ENCODE assay signal across 8 mouse cellular contexts in genomic region chr8:70042583-70043455, GRCm38 (mm10). TPM values are rescaled to one million over a fixed set of nuclear protein-coding genes. Genes with fewer than 3 reads are reported as not detected.
DNase-seq lines count a peak whose midpoint lies in the region; ATAC-seq and TF ChIP-seq lines count a peak whose summit lies in the region.

TSS of gene Mau2 (minus strand) at chr8:70042734.
TSS of gene Sugp1 (plus strand) at chr8:70042813.

- peak within 1 kb of the TSS; percentile 86 for H3K4me2 ChIP-seq in forebrain, embryonic 13.5 days
- peak within 1 kb of the TSS; percentile 96 for H3K4me2 ChIP-seq in liver, postnatal 0 days (ENCODE audit: low read depth, low read length)
- peak within 1 kb of the TSS; percentile 96 for H3K4me2 ChIP-seq in neural tube, embryonic 14.5 days (ENCODE audit: low read depth, low read length)

- no peak for TF ChIP-seq CTCF in ES-Bruce4 (IDR thresholded peaks at IDR 0.05; ENCODE audit: low read depth, low read length)
- no peak for TF ChIP-seq CTCF in liver, postnatal 0 days (IDR thresholded peaks at IDR 0.05; ENCODE audit: low read depth)

- no peaks in the 10 kb centered on the region for H3K4me1 ChIP-seq in ES-Bruce4 (ENCODE audit: control insufficient read depth, insufficient read depth, low read length)
- H3K4me1 ChIP-seq in forebrain, embryonic 13.5 days, result peaks cover 39% of the 10 kb centered on the region
- H3K4me1 ChIP-seq in liver, postnatal 0 days (ENCODE audit: insufficient read depth), result peaks cover 42% of the 10 kb centered on the region
- H3K4me1 ChIP-seq in neural tube, embryonic 14.5 days (ENCODE audit: control insufficient read depth, insufficient read depth, low read length), result peaks cover 20% of the 10 kb centered on the region

- 0 out of 2 replicates have a peak, but pooled peaks cover 4% of the 10 kb centered on the region for H3K36me3 ChIP-seq in ES-Bruce4 (ENCODE audit: control insufficient read depth, insufficient read depth, low read length, poor library complexity, severe bottlenecking)
- 0 out of 2 replicates have a peak, but pooled peaks cover 6% of the 10 kb centered on the region for H3K36me3 ChIP-seq in forebrain, embryonic 13.5 days (ENCODE audit: poor library complexity, severe bottlenecking)
- H3K36me3 ChIP-seq in liver, postnatal 0 days (replicated peaks; ENCODE audit: insufficient read depth, low read length), result peaks cover 3% of the 10 kb centered on the region; the same call in 1 of the 2 replicates
- H3K36me3 ChIP-seq in neural tube, embryonic 14.5 days (ENCODE audit: control insufficient read depth, insufficient read depth, low read length), result no peaks in the 10 kb centered on the region

- intact Hi-C loops in heart, postnatal 10 days (cut with DNase I), result loop anchor here (2.0 kb wide), 1 partner anchor 46 kb away; the partner anchor contains the start of gene Gatad2a

- peak; percentile 84 for TF ChIP-seq POLR2A in ES-Bruce4 (IDR thresholded peaks at IDR 0.05; ENCODE audit: insufficient read depth, low read length)

- peak; percentile 96 for ATAC-seq in cerebellum, adult (ENCODE audit: insufficient number of reproducible peaks, low FRiP score, low TSS enrichment)
- ATAC-seq in forebrain, embryonic 13.5 days, result peak; percentile 98
- peak; percentile 97 for ATAC-seq in liver, postnatal 0 days
- peak; percentile 98 for ATAC-seq in neural tube, embryonic 14.5 days (ENCODE audit: low read depth)

- no peaks in the 10 kb centered on the region for H3K27me3 ChIP-seq in ES-Bruce4 (ENCODE audit: control insufficient read depth, insufficient read depth, low read length, poor library complexity, severe bottlenecking)
- H3K27me3 ChIP-seq in forebrain, embryonic 13.5 days, result no peaks in the 10 kb centered on the region
- H3K27me3 ChIP-seq in liver, postnatal 0 days (ENCODE audit: insufficient read depth, low read length), result no peaks in the 10 kb centered on the region
- H3K27me3 ChIP-seq in neural tube, embryonic 14.5 days (ENCODE audit: control insufficient read depth, insufficient read depth, low read length), result no peaks in the 10 kb centered on the region; the same call in 1 of the 2 replicates

- H3K4me3 ChIP-seq in ES-Bruce4 (ENCODE audit: low read depth, low read length), result peak within 1 kb of the TSS; percentile 98
- H3K4me3 ChIP-seq in forebrain, embryonic 13.5 days, result peak within 1 kb of the TSS; percentile 90
- peak within 1 kb of the TSS; percentile 98 for H3K4me3 ChIP-seq in liver, postnatal 0 days (ENCODE audit: low read depth, low read length)
- peak within 1 kb of the TSS; percentile 99 for H3K4me3 ChIP-seq in neural tube, embryonic 14.5 days (ENCODE audit: low read depth, low read length)

- no peaks in the 10 kb centered on the region for H3K9me3 ChIP-seq in ES-Bruce4 (replicated peaks; ENCODE audit: control insufficient read depth, insufficient read depth, low read length, poor library complexity, severe bottlenecking)
- no peaks in the 10 kb centered on the region for H3K9me3 ChIP-seq in forebrain, embryonic 13.5 days (replicated peaks)
- no peaks in the 10 kb centered on the region for H3K9me3 ChIP-seq in liver, postnatal 0 days (ENCODE audit: low read length)
- H3K9me3 ChIP-seq in neural tube, embryonic 14.5 days (ENCODE audit: control insufficient read depth, low read length), result no peaks in the 10 kb centered on the region

- H3K9ac ChIP-seq in ES-Bruce4 (ENCODE audit: low read depth, poor library complexity, severe bottlenecking), result peak within 1 kb of the TSS; percentile 92
- peak within 1 kb of the TSS; percentile 94 for H3K9ac ChIP-seq in forebrain, embryonic 13.5 days
- H3K9ac ChIP-seq in liver, postnatal 0 days (replicated peaks), result peak within 1 kb of the TSS; percentile 99
- H3K9ac ChIP-seq in neural tube, embryonic 14.5 days (replicated peaks; ENCODE audit: low read depth, low read length), result peak within 1 kb of the TSS; percentile 93

- DNase-seq in heart, postnatal 10 days, result peak; percentile 98
- DNase-seq in large intestine, adult 2 months (ENCODE audit: low read depth, low spot score), result peak; percentile 79
- DNase-seq in liver, postnatal 0 days, result peak; percentile 97
- peak; percentile 98 for DNase-seq in testis, postnatal 10 days (ENCODE audit: low spot score)

- no peak for TF ChIP-seq EP300 in ES-Bruce4 (IDR thresholded peaks at IDR 0.05; ENCODE audit: insufficient read depth, low read depth, low read length)
- TF ChIP-seq EP300 in liver, postnatal 0 days (IDR thresholded peaks at IDR 0.05; ENCODE audit: low read depth), result peak; percentile 74

- H3K27ac ChIP-seq in ES-Bruce4 (ENCODE audit: insufficient read depth, low read length), result peak within 1 kb of the TSS; percentile 81
- peak within 1 kb of the TSS; percentile 80 for H3K27ac ChIP-seq in forebrain, embryonic 13.5 days
- peak within 1 kb of the TSS; percentile 77 for H3K27ac ChIP-seq in liver, postnatal 0 days (ENCODE audit: low read depth)
- peak within 1 kb of the TSS; percentile 87 for H3K27ac ChIP-seq in neural tube, embryonic 14.5 days (ENCODE audit: low read depth, low read length)

- under 1% methylated on average over 65 of the region's 65 CpGs for WGBS in forebrain, embryonic 13.5 days
- WGBS in large intestine, adult 2 months, result under 1% methylated on average over 65 of the region's 65 CpGs
- under 1% methylated on average over 59 of the region's 65 CpGs for WGBS in liver, postnatal 0 days (ENCODE audit: insufficient replicate concordance)
- under 1% methylated on average over 64 of the region's 65 CpGs for WGBS in neural tube, embryonic 14.5 days

RNA-seq across cellular contexts. Expression of gene Mau2, which starts in this region (rescaled TPM):
- polyA plus RNA-seq in ES-Bruce4 (2011; ENCODE audit: insufficient read depth, insufficient read length, low read depth, missing spikeins), result 40.2 and 41.0 TPM in 2 replicates
- polyA plus RNA-seq in forebrain, embryonic 13.5 days (2015; fragmentation: Nextera tagmentation; extraction: Ambion mirVana), result 73.0 and 78.5 TPM in 2 replicates
- total RNA-seq in heart, postnatal 10 days (2021), result 10 to 100 TPM; 43.3 to 44.2 TPM
- polyA plus RNA-seq in large intestine, adult 2 months (2012; rRNA removed), result 52.0 and 84.9 TPM in 2 replicates
- polyA plus RNA-seq in liver, postnatal 0 days (2015; fragmentation: Nextera tagmentation; extraction: Ambion mirVana), result 11.1 and 12.2 TPM in 2 replicates
- polyA plus RNA-seq in neural tube, embryonic 14.5 days (2014; fragmentation: Nextera tagmentation; extraction: Ambion mirVana), result 73.5 and 77.9 TPM in 2 replicates

RNA-seq across cellular contexts. Expression of gene Sugp1, which starts in this region (rescaled TPM):
- 36.5 and 37.3 TPM in 2 replicates for polyA plus RNA-seq in ES-Bruce4 (2011; ENCODE audit: insufficient read depth, insufficient read length, low read depth, missing spikeins)
- polyA plus RNA-seq in forebrain, embryonic 13.5 days (2015; fragmentation: Nextera tagmentation; extraction: Ambion mirVana), result 56.2 and 63.1 TPM in 2 replicates
- total RNA-seq in heart, postnatal 10 days (2021), result 10 to 100 TPM; 23.2 to 23.9 TPM
- 10.8 and 11.1 TPM in 2 replicates for polyA plus RNA-seq in large intestine, adult 2 months (2012; rRNA removed)
- polyA plus RNA-seq in liver, postnatal 0 days (2015; fragmentation: Nextera tagmentation; extraction: Ambion mirVana), result 11.7 and 11.8 TPM in 2 replicates
- 47.1 and 52.9 TPM in 2 replicates for polyA plus RNA-seq in neural tube, embryonic 14.5 days (2014; fragmentation: Nextera tagmentation; extraction: Ambion mirVana)

Comparison
In these comparisons a context has a peak if more than half of its experiments do, and no peak if none do; other contexts are left out.
1. Peak in every context shown above with its lines: DNase-seq, ATAC-seq, H3K4me3 ChIP-seq and H3K27ac ChIP-seq.